Mouse (Mus musculus): ENCODE data around the gene Ubl4b. TPM values are rescaled to one million over a fixed set of nuclear protein-coding genes. Genes with fewer than 3 reads are reported as not detected.

Gene Ubl4b
- total RNA-seq (2021) = not detected
- long read RNA-seq, experiment 1 = 0 reads
- long read RNA-seq, experiment 2 = 0 reads

- no peak for DNase-seq (ENCODE audit: low spot score in 2 of 2)
Observed at GRCm38 (mm10) chr3:107554842-107555241, at the start of gene Ubl4b. Gene Ubl4b, minus strand, starts transcription at chr3:107555073.

DNA sequence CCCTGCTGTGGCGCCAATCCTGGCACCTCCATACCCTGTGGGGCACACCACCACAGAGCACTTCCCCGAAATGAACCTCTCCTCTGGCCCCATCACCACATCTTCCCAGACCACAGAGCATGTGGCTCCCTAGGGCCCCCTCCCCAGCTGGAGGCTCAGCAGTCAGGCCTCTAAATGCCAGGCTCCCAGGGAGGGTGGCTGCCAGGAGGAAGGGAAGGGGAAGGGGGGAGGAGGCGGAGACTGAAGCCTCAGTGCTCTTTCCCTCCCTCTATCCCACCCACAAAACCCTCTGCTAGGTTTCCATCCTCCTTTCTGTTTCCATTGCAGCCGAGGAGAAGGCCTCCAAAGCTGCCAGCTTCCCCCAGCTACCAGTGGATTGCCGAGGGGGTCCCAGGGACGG lies 45.3 kb upstream of the Ubl4b start:
- DNase-seq (ENCODE audit: low spot score in 2 of 2) = no peak

DNA sequence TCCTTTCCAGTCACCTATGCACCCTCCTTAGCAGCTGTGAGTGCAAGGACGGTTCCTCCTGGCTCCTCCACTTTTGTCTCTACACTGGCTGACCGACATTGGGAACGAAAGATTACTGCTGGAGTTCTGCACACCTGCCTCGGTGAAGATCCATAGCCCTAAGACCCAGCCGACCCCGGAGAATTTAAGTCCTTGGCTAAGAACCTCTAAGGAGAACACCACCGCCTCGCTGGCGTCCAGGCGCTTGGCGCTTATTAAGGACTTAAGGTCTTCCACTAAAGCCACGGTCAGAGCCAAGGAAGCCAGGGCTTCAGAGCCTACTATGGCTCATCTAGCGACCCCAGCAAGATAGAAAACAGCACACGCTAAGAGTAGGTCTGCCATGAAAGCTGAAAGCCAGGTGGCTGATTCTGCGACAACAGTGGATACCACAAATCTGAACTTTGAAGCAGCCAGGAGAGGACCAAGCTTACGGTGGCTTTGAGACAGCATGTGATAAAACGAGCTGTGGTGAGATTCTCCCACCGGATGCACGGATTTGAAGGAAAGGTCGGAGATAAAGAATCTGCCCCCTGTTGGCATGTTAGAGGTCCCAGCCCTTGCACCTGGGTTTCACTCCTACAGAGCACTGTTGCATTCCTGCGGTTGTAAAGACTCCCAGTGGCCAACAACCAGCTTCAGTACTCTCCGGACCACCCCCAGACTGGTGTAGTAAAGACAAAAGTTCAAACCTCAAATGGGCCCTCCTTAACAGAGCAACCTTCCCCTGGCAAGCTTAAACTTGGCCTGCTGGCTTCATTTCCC lies 42.9 kb upstream of the Ubl4b start:
- no peak for DNase-seq (ENCODE audit: low spot score in 2 of 2)

- no peak for DNase-seq (ENCODE audit: low spot score in 2 of 2)
Observed at GRCm38 (mm10) chr3:107597134-107597533, 42.3 kb upstream of the Ubl4b start.

- DNase-seq (ENCODE audit: low spot score in 2 of 2) = no peak
Observed at GRCm38 (mm10) chr3:107596559-107596958, 41.7 kb upstream of the Ubl4b start.

DNA sequence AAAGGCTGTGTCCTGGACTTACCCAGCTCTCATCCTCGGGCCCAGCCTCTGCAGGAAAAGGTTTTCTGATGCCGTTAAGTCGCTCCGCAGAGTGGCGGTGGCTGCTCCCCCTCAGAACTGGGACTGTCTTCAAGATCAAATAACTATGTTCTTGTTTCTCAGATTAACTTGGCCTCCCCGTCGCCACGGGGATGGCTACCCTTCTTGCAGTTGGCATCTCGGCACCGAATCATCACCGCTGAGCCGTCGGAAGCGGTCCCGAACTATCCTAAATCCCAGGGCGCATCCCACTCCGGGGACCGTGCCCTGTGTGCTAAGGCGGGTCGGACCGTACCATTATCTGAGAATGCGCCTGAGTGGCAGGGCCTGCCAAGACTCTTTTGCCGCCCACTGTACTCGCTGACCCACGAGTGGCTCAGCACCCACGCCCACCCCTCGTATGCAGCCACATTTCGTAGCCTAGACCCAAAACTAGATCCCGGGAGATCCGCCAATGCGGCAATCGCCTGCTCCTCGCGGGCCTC lies 41.1 kb upstream of the Ubl4b start:
- DNase-seq (ENCODE audit: low spot score in 2 of 2) = no peak

DNA sequence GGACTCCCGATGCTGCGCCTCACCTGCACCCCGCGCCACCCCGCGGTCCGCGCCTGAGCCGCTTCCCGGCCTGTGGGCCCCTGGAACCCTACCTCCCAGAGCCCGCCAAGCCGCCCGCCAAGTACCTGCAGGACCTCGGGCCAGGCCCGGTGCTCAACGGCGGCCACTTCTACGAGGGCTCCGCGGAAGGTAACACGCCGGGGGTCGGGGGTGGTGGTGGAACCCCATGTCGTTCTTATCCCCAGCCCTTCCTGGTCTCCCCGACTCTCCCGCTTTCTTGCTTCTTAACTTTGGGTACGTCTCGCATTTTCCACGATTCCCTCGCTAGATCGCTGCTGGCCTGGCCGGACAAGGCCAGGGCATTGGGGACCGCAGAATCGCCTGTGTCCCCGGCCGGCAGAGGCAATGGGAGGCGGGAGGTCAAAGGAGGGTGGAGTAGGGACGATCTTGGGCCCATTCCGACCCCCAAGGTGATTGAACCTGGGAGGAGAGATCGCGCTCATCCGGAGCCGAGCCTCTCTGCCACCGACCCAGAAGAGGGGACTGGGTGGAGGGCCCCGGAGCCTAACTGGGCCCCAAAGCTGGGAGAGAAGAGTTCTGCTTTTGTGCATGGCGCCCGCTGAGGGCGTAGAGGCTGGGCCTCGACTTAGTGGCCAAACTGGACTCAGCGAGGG lies 40.5 kb upstream of the Ubl4b start:
- DNase-seq (ENCODE audit: low spot score in 2 of 2) = no peak

DNA sequence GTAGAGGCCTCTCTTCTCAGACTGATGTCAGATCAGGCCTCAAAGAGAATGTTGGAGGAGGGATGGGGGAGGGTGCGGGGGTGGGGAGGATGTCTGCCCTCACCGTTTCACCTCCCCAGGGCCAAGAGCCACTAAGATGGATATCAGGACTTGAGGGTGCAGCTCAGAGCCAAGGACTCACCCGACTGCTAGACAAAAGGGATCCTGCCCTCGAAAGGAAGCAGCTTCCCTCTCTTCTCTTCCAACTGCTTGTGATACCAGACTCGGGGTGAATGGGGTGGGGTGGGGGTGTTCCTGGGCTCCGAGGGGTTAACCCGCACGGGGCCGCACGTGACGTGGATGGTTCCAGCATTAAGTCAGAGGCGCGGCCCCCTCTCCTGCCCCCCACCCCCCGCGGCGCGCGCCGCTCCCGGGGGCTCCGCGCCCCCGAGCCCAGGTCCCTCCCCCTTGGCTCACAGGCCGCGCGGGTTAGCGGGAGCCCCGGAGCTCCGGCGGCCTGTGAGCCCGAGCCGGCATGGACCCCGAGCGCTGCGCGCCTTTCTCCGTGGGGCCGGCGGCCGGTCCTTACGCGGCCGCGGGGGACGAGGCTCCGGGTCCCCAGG lies 39.9 kb upstream of the Ubl4b start, which contains the start of gene Alx3:
Gene Alx3, plus strand, starts transcription at position 370 of the 602 bp plus-strand sequence.
- DNase-seq (ENCODE audit: low spot score in 2 of 2) = no peak

DNA sequence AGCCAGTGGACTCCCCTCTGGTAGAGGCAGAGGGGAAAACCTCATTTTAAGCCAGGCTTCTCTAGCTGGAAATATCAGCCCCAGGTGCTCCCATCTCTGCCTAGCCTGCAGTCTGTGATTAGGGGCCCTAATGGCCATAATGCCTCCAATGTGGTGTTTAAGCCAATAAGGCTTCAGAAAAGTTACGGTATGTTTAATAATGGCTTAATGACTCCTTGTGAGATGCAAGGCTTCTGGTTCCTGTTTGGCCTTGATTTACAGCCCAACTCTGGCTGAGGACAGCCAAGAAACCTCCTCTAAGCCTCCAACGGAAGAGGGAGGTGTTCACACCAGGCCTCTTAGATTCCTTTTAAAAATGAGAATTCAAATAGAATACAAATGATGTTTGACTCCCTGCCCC lies 38.8 kb upstream of the Ubl4b start:
- no peak for DNase-seq (ENCODE audit: low spot score in 2 of 2)

DNA sequence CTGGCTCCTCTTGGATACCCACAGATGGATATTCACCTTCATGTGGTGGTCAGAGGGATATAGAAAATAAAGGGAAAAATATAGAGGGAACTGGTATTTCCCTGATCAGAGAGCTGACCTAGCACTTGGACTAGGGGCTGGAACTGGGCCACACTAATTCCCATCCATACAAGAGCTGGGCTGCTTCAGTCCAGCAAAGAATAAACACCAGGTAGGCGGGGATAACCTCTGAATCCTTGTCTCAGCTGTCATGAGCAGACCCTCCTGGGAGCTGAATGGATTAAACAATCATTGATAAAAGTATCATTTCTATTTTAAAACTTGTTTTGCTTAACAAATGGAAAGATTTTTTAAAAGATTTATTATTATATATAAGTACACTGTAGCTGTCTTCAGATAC lies 36.7 kb upstream of the Ubl4b start:
- DNase-seq (ENCODE audit: low spot score in 2 of 2) = no peak

- no peak for DNase-seq (ENCODE audit: low spot score in 2 of 2)
Observed at GRCm38 (mm10) chr3:107586504-107586903, 31.6 kb upstream of the Ubl4b start.

DNA sequence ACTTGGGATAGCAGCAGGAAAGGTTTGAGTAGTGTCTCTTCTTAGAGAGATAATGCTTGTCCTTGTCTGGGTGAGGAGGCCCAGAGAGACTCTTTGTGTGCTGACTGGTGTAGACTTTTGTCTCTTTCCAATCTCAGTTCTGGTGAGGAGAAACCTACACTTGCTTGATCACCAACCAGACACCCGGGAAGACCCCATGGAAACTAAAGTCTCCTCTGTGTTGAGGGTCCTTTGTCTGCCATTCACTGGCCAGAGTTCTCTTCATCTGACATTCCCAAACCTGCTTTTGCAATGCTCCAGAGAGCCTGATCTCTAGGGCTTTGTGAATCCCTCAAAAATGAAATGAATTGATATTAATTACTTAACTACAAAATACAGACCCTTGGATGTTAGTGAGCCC lies 29.0 kb upstream of the Ubl4b start:
- no peak for DNase-seq (ENCODE audit: low spot score in 2 of 2)

GRCm38 (mm10) chr3:107582875-107583767 lies 28.2 kb upstream of the Ubl4b start:
- no peak for DNase-seq (ENCODE audit: low spot score in 2 of 2)

DNA sequence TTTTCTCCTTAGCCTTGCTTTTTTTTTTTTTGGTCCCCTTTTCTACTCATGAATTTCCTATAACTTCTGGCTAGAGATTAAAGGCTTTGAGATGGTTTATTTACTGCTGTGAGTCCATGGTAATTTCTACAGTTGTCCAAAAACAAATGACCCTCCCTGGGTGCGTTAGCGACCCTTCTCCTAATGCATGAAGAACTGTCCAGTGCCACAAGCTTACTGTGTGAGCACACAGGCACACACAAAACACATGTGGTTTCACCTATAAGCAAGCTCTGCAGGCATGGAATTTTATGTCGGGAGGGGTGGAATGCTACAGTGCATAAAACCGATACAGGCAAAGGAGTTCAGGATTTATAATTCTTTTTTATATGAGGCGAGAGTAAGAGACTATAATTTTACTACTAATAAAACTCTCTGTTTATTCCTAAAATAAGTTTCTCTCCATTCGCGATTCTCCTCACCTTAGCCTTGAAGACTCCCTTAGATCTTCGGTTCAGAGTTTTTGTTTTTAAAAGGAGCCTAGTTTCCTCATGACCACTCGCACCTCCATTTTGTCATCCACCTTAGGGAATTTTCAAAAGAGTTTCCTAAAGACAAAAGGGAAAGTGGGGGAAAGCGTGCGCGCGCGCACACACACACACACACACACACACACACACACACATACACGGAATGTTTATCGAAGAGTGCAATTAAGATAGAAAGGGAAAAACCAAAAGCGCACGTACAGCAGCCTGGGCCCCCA lies 27.4 kb upstream of the Ubl4b start:
- no peak for DNase-seq (ENCODE audit: low spot score in 2 of 2)

- no peak for DNase-seq (ENCODE audit: low spot score in 2 of 2)
Observed at GRCm38 (mm10) chr3:107581103-107582010, 26.5 kb upstream of the Ubl4b start.

DNA sequence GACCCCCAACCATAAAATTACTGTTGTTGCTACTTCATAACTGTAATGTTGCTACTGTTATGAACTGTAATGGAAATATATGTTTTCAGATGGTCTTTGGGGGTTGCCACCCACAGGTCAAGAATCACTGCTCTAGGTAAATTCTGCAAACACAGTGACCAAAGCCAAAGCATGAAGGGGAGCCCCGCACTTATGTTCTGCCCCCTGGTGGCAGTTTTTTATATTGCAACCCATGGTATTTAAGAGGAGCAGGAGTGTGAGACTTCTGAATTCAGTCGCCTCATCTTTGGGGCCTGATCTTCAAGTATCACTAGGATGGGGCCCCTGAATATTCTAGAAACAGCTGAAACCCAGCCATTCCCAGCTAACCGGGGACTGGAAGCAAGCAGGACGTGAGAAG lies 24.6 kb upstream of the Ubl4b start:
- DNase-seq (ENCODE audit: low spot score in 2 of 2) = peak in 1 of 2 experiments; percentile 67

- DNase-seq (ENCODE audit: low spot score in 2 of 2) = no peak
Observed at GRCm38 (mm10) chr3:107577810-107578390, 23.0 kb upstream of the Ubl4b start.

GRCm38 (mm10) chr3:107576807-107577206 lies 21.9 kb upstream of the Ubl4b start:
- DNase-seq (ENCODE audit: low spot score in 2 of 2) = no peak

DNA sequence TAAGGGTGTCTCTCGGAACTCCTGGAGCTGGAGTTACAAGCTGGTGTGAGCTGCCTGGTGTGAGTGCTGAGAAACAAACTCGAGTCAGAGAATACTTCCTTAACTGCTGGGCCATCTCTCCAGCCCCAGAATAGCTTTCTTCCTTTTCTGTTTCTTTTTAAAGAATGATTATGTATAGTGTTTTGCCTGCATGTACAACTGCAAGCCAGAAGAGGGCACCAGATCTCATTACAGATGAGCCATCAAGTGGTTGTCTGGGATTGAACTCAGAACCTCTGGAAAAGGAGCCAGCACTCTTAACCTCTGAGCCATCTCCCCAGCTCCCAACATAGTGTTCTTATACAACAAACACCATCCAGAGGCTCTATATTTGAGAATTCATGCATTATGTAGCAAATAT lies 16.3 kb upstream of the Ubl4b start:
- DNase-seq (ENCODE audit: low spot score in 2 of 2) = no peak
